Mouse (Mus musculus): Measurements from ENCODE around the gene Foxred1. TPM values are rescaled to one million over a fixed set of nuclear protein-coding genes. Genes with fewer than 3 reads are reported as not detected.

Foxred1 gene
- polyA plus RNA-seq, 1 experiment: 14.4 TPM

GRCm38 (mm10) chr9:35160662-35161061 lies 50.2 kb downstream of the Foxred1 start:
- Histone ChIP-seq H3K36me3 (ENCODE audit: control insufficient read depth, insufficient read depth) (peaks cover 10% of the 10 kb centered on the region), H3K79me3 (ENCODE audit: low read depth) (no peaks in the 10 kb centered on the region), H3K79me2 (ENCODE audit: control insufficient read depth, insufficient read depth) (peaks cover 10% of the 10 kb centered on the region), H3ac (ENCODE audit: control insufficient read depth, insufficient read length, low read depth) (no peak overlapping the region), H3K4me3 (ENCODE audit: insufficient read depth, poor library complexity, severe bottlenecking) (no peak overlapping the region), H3K27me3 (ENCODE audit: control insufficient read depth, insufficient read depth, insufficient read length) (no peaks in the 10 kb centered on the region)
- no peak for TF ChIP-seq CTCF (IDR thresholded peaks at IDR 0.05; ENCODE audit: control insufficient read depth, insufficient read depth, insufficient read length)
- no peak for TF ChIP-seq MYOD1 (IDR thresholded peaks at IDR 0.05; ENCODE audit: control insufficient read depth, insufficient read length, low read depth)
- no peak for TF ChIP-seq MAX (IDR thresholded peaks at IDR 0.05)
- TF ChIP-seq USF1 (IDR thresholded peaks at IDR 0.05; ENCODE audit: low read depth): no peak
- TF ChIP-seq FOSL1 (IDR thresholded peaks at IDR 0.05; ENCODE audit: insufficient read depth, low read length, poor library complexity, severe bottlenecking): no peak
- TF ChIP-seq MYOG (IDR thresholded peaks at IDR 0.05; ENCODE audit: control insufficient read depth, extremely low read depth, insufficient read length): no peak

GRCm38 (mm10) chr9:35158477-35158876 lies 52.4 kb downstream of the Foxred1 start:
- TF ChIP-seq USF1 (IDR thresholded peaks at IDR 0.05; ENCODE audit: low read depth) (no peak), FOSL1 (IDR thresholded peaks at IDR 0.05; ENCODE audit: insufficient read depth, low read length, poor library complexity, severe bottlenecking) (no peak), CTCF (IDR thresholded peaks at IDR 0.05; ENCODE audit: control insufficient read depth, insufficient read depth, insufficient read length) (no peak), MYOD1 (IDR thresholded peaks at IDR 0.05; ENCODE audit: control insufficient read depth, insufficient read length, low read depth) (no peak), MYOG (IDR thresholded peaks at IDR 0.05; ENCODE audit: control insufficient read depth, extremely low read depth, insufficient read length) (no peak)
- Histone ChIP-seq H3ac (ENCODE audit: control insufficient read depth, insufficient read length, low read depth) (no peak overlapping the region), H3K4me3 (ENCODE audit: insufficient read depth, poor library complexity, severe bottlenecking) (no peak overlapping the region), H3K36me3 (ENCODE audit: control insufficient read depth, insufficient read depth) (peaks cover 10% of the 10 kb centered on the region), H3K79me2 (ENCODE audit: control insufficient read depth, insufficient read depth) (peaks cover 21% of the 10 kb centered on the region), H3K27me3 (ENCODE audit: control insufficient read depth, insufficient read depth, insufficient read length) (no peaks in the 10 kb centered on the region), H3K79me3 (ENCODE audit: low read depth) (peaks cover 2% of the 10 kb centered on the region)

- peaks cover 28% of the 10 kb centered on the region for H3K79me2 ChIP-seq (ENCODE audit: control insufficient read depth, insufficient read depth)
- no peak overlapping the region for H3K4me3 ChIP-seq (ENCODE audit: insufficient read depth, poor library complexity, severe bottlenecking)
- H3K27me3 ChIP-seq (ENCODE audit: control insufficient read depth, insufficient read depth, insufficient read length): no peaks in the 10 kb centered on the region
- H3K36me3 ChIP-seq (ENCODE audit: control insufficient read depth, insufficient read depth): peaks cover 5% of the 10 kb centered on the region
- TF ChIP-seq USF1 (IDR thresholded peaks at IDR 0.05; ENCODE audit: low read depth): no peak
- TF ChIP-seq MYOG (IDR thresholded peaks at IDR 0.05; ENCODE audit: control insufficient read depth, extremely low read depth, insufficient read length): no peak
- TF ChIP-seq MYOD1 (IDR thresholded peaks at IDR 0.05; ENCODE audit: control insufficient read depth, insufficient read length, low read depth): no peak
- TF ChIP-seq CEBPB (IDR thresholded peaks at IDR 0.05; ENCODE audit: low read depth): no peak
- TF ChIP-seq MAX (IDR thresholded peaks at IDR 0.05): no peak
- no peak for TF ChIP-seq FOSL1 (IDR thresholded peaks at IDR 0.05; ENCODE audit: insufficient read depth, low read length, poor library complexity, severe bottlenecking)
- TF ChIP-seq CTCF (IDR thresholded peaks at IDR 0.05; ENCODE audit: control insufficient read depth, insufficient read depth, insufficient read length): no peak
- H3K79me3 ChIP-seq (ENCODE audit: low read depth): peaks cover 2% of the 10 kb centered on the region
- H3ac ChIP-seq (ENCODE audit: control insufficient read depth, insufficient read length, low read depth): peak overlapping the region; percentile 29
These were observed 54.0 kb downstream of the Foxred1 start for GRCm38 (mm10) chr9:35156862-35157261.

- H3K27me3 ChIP-seq (ENCODE audit: control insufficient read depth, insufficient read depth, insufficient read length): no peaks in the 10 kb centered on the region
These were observed 54.7 kb downstream of the Foxred1 start for GRCm38 (mm10) chr9:35156002-35156710.

More at GRCm38 (mm10) chr9:35156002-35156710, 54.7 kb downstream of the Foxred1 start:
- TF ChIP-seq MYOD1 (IDR thresholded peaks at IDR 0.05; ENCODE audit: control insufficient read depth, insufficient read length, low read depth) (peak; percentile 54), USF1 (IDR thresholded peaks at IDR 0.05; ENCODE audit: low read depth) (no peak), CTCF (IDR thresholded peaks at IDR 0.05; ENCODE audit: control insufficient read depth, insufficient read depth, insufficient read length) (no peak)
- Histone ChIP-seq H3ac (ENCODE audit: control insufficient read depth, insufficient read length, low read depth) (no peak overlapping the region), H3K36me3 (ENCODE audit: control insufficient read depth, insufficient read depth) (peaks cover 5% of the 10 kb centered on the region), H3K79me3 (ENCODE audit: low read depth) (peaks cover 5% of the 10 kb centered on the region), H3K79me2 (ENCODE audit: control insufficient read depth, insufficient read depth) (peaks cover 34% of the 10 kb centered on the region), H3K4me3 (ENCODE audit: insufficient read depth, poor library complexity, severe bottlenecking) (no peak overlapping the region)

Other genes with a start within 250 kb of the Foxred1 start
- 31.1 TPM for gene St3gal4, start 91.8 kb downstream of the Foxred1 start, polyA plus RNA-seq (2012; fragmentation: generic; extraction: Trizol)
- gene Dcps, start 35.0 kb downstream of the Foxred1 start, polyA plus RNA-seq (2012; fragmentation: generic; extraction: Trizol): 74.7 TPM
- gene Srpr, start 10.9 kb downstream of the Foxred1 start, polyA plus RNA-seq (2012; fragmentation: generic; extraction: Trizol): 86.3 TPM
- gene Tirap, start 10.8 kb downstream of the Foxred1 start, polyA plus RNA-seq (2012; fragmentation: generic; extraction: Trizol): 5.4 TPM
- 19.8 TPM for gene Fam118b, start 56.8 kb upstream of the Foxred1 start, polyA plus RNA-seq (2012; fragmentation: generic; extraction: Trizol)
- 18.4 TPM for gene Rpusd4, start 56.8 kb upstream of the Foxred1 start, polyA plus RNA-seq (2012; fragmentation: generic; extraction: Trizol)
- 39.9 TPM for gene Cdon, start 210.1 kb upstream of the Foxred1 start, polyA plus RNA-seq (2012; fragmentation: generic; extraction: Trizol)